Mouse (Mus musculus): ENCODE measurements around the gene Plpp7. TPM values are rescaled to one million over a fixed set of nuclear protein-coding genes. Genes with fewer than 3 reads are reported as not detected.

The Plpp7 gene
- polyA plus RNA-seq, 1 experiment from 2014 or later, result 5.7 TPM

GRCm38 (mm10) chr2:32085231-32085630 lies 10.1 kb upstream of the Plpp7 start:
- Histone ChIP-seq H3K4me3 (no peak overlapping the region), H3K27me3 (peaks cover 86% of the 10 kb centered on the region), H3K27ac (no peak overlapping the region), H3K4me1 (peaks cover 27% of the 10 kb centered on the region), H3K4me2 (no peak overlapping the region), H3K9ac (no peak overlapping the region), H3K9me3 (no peaks in the 10 kb centered on the region), H3K36me3 (no peaks in the 10 kb centered on the region)
- WGBS, result 64% methylated on average over 2 of the region's 2 CpGs
- ATAC-seq (ENCODE audit: insufficient number of reproducible peaks, insufficient read depth, low FRiP score, low TSS enrichment, low read depth), result no peak

- peaks cover 27% of the 10 kb centered on the region for H3K4me1 ChIP-seq
- H3K9ac ChIP-seq, result no peak overlapping the region
- 58% methylated on average over 4 of the region's 4 CpGs for WGBS
- H3K27ac ChIP-seq, result no peak overlapping the region
- no peak overlapping the region for H3K4me3 ChIP-seq
- H3K4me2 ChIP-seq, result no peak overlapping the region
- no peaks in the 10 kb centered on the region for H3K36me3 ChIP-seq
- peaks cover 78% of the 10 kb centered on the region for H3K27me3 ChIP-seq
- no peaks in the 10 kb centered on the region for H3K9me3 ChIP-seq
- no peak for ATAC-seq (ENCODE audit: insufficient number of reproducible peaks, insufficient read depth, low FRiP score, low TSS enrichment, low read depth)
Measured at GRCm38 (mm10) chr2:32087606-32088005, 7.7 kb upstream of the Plpp7 start.

- Histone ChIP-seq H3K4me3 (peak overlapping the region; percentile 34), H3K27me3 (peaks cover 69% of the 10 kb centered on the region), H3K9ac (peak overlapping the region; percentile 59), H3K27ac (peak overlapping the region; percentile 44; the same call in 1 of the 2 replicates), H3K4me2 (peak overlapping the region; percentile 69), H3K9me3 (no peaks in the 10 kb centered on the region), H3K36me3 (no peaks in the 10 kb centered on the region), H3K4me1 (peaks cover 22% of the 10 kb centered on the region)
- WGBS, result 4% methylated on average over 35 of the region's 35 CpGs
- peak; percentile 75 for ATAC-seq (ENCODE audit: insufficient number of reproducible peaks, insufficient read depth, low FRiP score, low TSS enrichment, low read depth)
Measured at GRCm38 (mm10) chr2:32088372-32088981, 6.9 kb upstream of the Plpp7 start.

GRCm38 (mm10) chr2:32089606-32090005 lies 5.7 kb upstream of the Plpp7 start:
- Histone ChIP-seq H3K4me2 (no peak overlapping the region), H3K4me1 (peaks cover 13% of the 10 kb centered on the region), H3K36me3 (no peaks in the 10 kb centered on the region), H3K27me3 (peaks cover 58% of the 10 kb centered on the region), H3K4me3 (no peak overlapping the region), H3K9ac (no peak overlapping the region), H3K27ac (no peak overlapping the region), H3K9me3 (no peaks in the 10 kb centered on the region)
- ATAC-seq (ENCODE audit: insufficient number of reproducible peaks, insufficient read depth, low FRiP score, low TSS enrichment, low read depth), result no peak
- WGBS, result 73% methylated on average over 3 of the region's 3 CpGs

- no peak overlapping the region for H3K27ac ChIP-seq
- no peaks in the 10 kb centered on the region for H3K36me3 ChIP-seq
- H3K27me3 ChIP-seq, result peaks cover 53% of the 10 kb centered on the region
- H3K9ac ChIP-seq, result no peak overlapping the region
- H3K4me1 ChIP-seq, result peaks cover 14% of the 10 kb centered on the region
- H3K4me3 ChIP-seq, result no peak overlapping the region
- no peaks in the 10 kb centered on the region for H3K9me3 ChIP-seq
- H3K4me2 ChIP-seq, result no peak overlapping the region
- no peak for ATAC-seq (ENCODE audit: insufficient number of reproducible peaks, insufficient read depth, low FRiP score, low TSS enrichment, low read depth)
- WGBS, result 43% methylated on average over 2 of the region's 2 CpGs
Measured at GRCm38 (mm10) chr2:32090145-32090544, 5.2 kb upstream of the Plpp7 start.

- Histone ChIP-seq H3K36me3 (no peaks in the 10 kb centered on the region), H3K4me2 (no peak overlapping the region), H3K27ac (no peak overlapping the region), H3K4me3 (no peak overlapping the region), H3K27me3 (peaks cover 35% of the 10 kb centered on the region), H3K4me1 (peaks cover 26% of the 10 kb centered on the region), H3K9ac (no peak overlapping the region), H3K9me3 (no peaks in the 10 kb centered on the region)
- no peak for ATAC-seq (ENCODE audit: insufficient number of reproducible peaks, insufficient read depth, low FRiP score, low TSS enrichment, low read depth)
- 59% methylated on average over 3 of the region's 3 CpGs for WGBS
Measured at GRCm38 (mm10) chr2:32091956-32092355, 3.4 kb upstream of the Plpp7 start.

GRCm38 (mm10) chr2:32094001-32094707 lies 1.2 kb upstream of the Plpp7 start:
- no peak overlapping the region for H3K27ac ChIP-seq
- H3K36me3 ChIP-seq, result no peaks in the 10 kb centered on the region
- peaks cover 14% of the 10 kb centered on the region for H3K27me3 ChIP-seq
- H3K4me2 ChIP-seq, result no peak overlapping the region
- H3K9ac ChIP-seq, result no peak overlapping the region
- WGBS, result 87% methylated on average over 7 of the region's 7 CpGs
- no peak overlapping the region for H3K4me3 ChIP-seq
- H3K4me1 ChIP-seq, result peaks cover 14% of the 10 kb centered on the region
- ATAC-seq (ENCODE audit: insufficient number of reproducible peaks, insufficient read depth, low FRiP score, low TSS enrichment, low read depth), result no peak
- no peaks in the 10 kb centered on the region for H3K9me3 ChIP-seq

- 82% methylated on average over 10 of the region's 10 CpGs for WGBS
- no peak for ATAC-seq (ENCODE audit: insufficient number of reproducible peaks, insufficient read depth, low FRiP score, low TSS enrichment, low read depth)
- H3K9ac ChIP-seq, result peak overlapping the region; percentile 69
- H3K9me3 ChIP-seq, result no peaks in the 10 kb centered on the region
- H3K27me3 ChIP-seq, result 0 out of 2 replicates have a peak, but pooled peaks cover 4% of the 10 kb centered on the region
- H3K4me2 ChIP-seq, result peak overlapping the region; percentile 59
- no peaks in the 10 kb centered on the region for H3K36me3 ChIP-seq
- H3K4me1 ChIP-seq, result peaks cover 13% of the 10 kb centered on the region
- H3K27ac ChIP-seq, result no peak overlapping the region
- peak overlapping the region; percentile 36 for H3K4me3 ChIP-seq
Measured at GRCm38 (mm10) chr2:32096122-32096420, 743 bp downstream of the Plpp7 start.

- WGBS, result 50% methylated on average over 5 of the region's 5 CpGs
- Histone ChIP-seq H3K27ac (no peak overlapping the region), H3K4me1 (no peaks in the 10 kb centered on the region), H3K27me3 (no peaks in the 10 kb centered on the region), H3K9me3 (no peaks in the 10 kb centered on the region), H3K4me3 (no peak overlapping the region), H3K4me2 (no peak overlapping the region), H3K36me3 (no peaks in the 10 kb centered on the region), H3K9ac (no peak overlapping the region)
- ATAC-seq (ENCODE audit: insufficient number of reproducible peaks, insufficient read depth, low FRiP score, low TSS enrichment, low read depth), result no peak
Measured at GRCm38 (mm10) chr2:32102944-32103343, 7.6 kb downstream of the Plpp7 start.

GRCm38 (mm10) chr2:32103557-32103956 lies 8.2 kb downstream of the Plpp7 start:
- no peak overlapping the region for H3K9ac ChIP-seq

GRCm38 (mm10) chr2:32104122-32104521 lies 8.8 kb downstream of the Plpp7 start:
- ATAC-seq (ENCODE audit: insufficient number of reproducible peaks, insufficient read depth, low FRiP score, low TSS enrichment, low read depth), result no peak
- WGBS, result 88% methylated on average over 7 of the region's 7 CpGs

More at GRCm38 (mm10) chr2:32103557-32103956, 8.2 kb downstream of the Plpp7 start:
- no peak for ATAC-seq (ENCODE audit: insufficient number of reproducible peaks, insufficient read depth, low FRiP score, low TSS enrichment, low read depth)
- Histone ChIP-seq H3K36me3 (no peaks in the 10 kb centered on the region), H3K4me2 (no peak overlapping the region), H3K4me1 (no peaks in the 10 kb centered on the region), H3K9me3 (no peaks in the 10 kb centered on the region), H3K27me3 (no peaks in the 10 kb centered on the region), H3K4me3 (no peak overlapping the region), H3K27ac (no peak overlapping the region)
- 81% methylated on average over 7 of the region's 7 CpGs for WGBS

More at GRCm38 (mm10) chr2:32104122-32104521, 8.8 kb downstream of the Plpp7 start:
- no peak overlapping the region for H3K4me3 ChIP-seq
- H3K4me1 ChIP-seq, result no peaks in the 10 kb centered on the region
- H3K4me2 ChIP-seq, result no peak overlapping the region
- no peaks in the 10 kb centered on the region for H3K27me3 ChIP-seq
- H3K27ac ChIP-seq, result no peak overlapping the region
- H3K9ac ChIP-seq, result no peak overlapping the region
- no peaks in the 10 kb centered on the region for H3K36me3 ChIP-seq
- no peaks in the 10 kb centered on the region for H3K9me3 ChIP-seq
